Mouse (Mus musculus) left cerebral cortex, adult 11 months (tissue): ENCODE measurements at regions not wholly inside any gene's neighbourhood (a gene's known extent, or its start where the extent isn't known, plus 50 kb on each side); places are given as distances from the start of the nearest gene placed in this dataset.

Experiments used
- DNase-seq: peaks from one replicate; pipeline ENCODE4 v3.0.0; 2022; ENCODE audit warnings: low spot score

DNA sequence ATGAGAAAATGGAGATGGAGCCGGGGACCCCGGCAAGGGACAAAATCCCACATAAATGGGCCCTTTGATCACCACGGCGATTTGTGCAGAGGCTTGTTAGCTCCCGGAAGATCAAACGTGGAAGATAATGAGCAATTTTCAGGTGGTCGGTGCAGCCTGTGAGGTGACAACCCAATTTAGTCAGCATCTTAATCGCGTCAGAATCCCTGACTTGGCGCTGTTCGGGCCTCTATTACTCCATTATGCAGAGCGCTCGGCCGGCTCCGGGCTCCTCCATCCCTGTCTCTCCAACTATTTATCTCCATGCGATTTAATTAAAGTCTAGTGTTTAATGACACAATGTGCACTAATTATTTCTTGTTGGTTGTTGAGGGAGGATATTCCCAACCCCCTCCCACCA is 66.1 kb upstream of the Igsf21 start:
- DNase-seq = no peak

DNA sequence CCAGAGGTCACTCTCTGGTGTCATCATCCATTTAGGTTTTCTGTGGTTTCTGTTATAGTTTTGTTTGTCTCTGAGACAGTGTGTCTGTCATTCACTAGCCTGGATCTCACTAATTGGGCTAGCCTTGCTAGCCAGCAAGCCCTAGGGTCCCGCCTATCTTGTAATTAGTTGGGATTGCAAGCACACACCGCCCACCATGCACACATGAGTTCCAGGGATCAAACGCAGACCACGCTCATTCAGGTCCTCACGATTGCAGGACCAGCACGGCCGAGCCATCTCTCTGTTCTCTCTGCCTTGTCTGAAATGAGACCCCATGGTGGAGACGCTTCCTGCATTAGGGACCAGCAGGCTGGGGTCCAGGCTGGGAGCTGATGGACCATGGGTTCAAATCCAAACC is 60.9 kb upstream of the Igsf21 start:
- no peak for DNase-seq

DNA sequence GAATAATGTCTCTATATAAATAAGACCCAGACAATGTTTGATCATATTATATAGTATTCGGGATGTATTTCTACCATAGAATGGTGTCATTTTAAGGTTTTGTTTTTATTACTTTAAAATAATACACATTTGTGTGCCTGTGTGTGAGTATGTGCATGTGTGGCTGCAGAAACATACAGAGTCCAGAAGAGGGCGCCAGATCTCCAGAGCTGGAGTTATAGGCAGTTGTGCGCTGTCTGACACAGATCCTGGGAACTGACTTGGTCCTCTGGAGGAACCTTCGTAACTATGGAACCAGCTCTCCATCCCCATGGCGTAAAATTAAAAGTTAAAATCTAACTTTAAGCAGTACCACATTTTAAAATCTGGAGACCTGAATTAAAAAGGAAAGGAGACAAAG is 58.4 kb upstream of the Igsf21 start:
- DNase-seq = no peak

DNA sequence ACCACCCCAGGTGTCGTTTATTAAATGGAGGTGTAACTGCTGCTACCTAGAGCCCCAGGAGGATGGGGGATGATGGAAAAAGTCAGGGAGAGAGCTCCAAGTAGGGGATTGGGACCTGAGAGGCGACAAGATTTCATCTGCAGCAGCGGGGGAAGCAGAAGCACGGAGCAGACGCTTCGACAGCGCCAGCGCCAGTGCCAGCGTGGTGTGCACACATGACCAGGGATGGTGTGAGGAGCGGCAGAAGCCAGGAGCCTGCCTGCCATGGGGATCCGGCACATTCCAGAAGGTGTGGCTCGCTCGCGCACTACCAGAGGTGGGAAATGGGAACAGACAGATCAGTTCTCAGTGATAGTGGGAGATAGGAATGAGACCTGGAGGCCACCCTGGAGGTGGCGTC is 55.1 kb upstream of the Igsf21 start:
- peak; percentile 9 for DNase-seq

DNA sequence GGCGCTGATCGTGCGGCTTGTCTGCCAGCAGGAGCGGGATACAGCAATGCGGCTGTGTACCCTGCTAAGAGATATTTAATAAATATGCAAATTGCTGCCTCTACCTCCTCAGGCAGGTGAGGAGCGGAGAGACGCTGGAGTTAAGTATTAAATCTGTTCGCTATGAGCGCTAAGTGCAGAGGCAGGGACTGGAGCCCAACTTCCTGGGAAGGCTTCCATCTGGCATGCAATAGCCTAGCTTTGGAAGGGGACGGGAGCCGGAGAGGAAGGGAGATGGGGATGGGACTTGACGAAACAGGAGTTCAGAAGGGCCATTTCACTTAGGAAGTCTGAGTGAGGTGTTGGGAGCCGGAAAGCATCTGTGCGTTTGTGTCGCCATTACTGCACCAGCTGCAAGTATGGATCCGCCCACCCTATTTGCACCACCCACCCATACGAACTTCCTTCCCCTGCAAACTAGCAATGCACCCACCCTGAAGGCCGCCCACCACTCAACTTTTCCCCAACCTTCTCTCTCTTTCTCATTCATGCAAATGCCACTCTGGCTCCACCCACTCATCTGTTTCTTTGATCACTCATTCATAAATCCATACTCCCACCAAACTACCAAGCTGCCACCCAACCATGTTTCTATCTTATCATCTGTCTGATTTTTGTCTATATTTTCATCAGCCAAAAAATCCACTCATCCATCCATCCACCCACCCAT is 51.5 kb upstream of the Igsf21 start:
- no peak for DNase-seq
